Mouse (Mus musculus) heart, postnatal 25 days (tissue): ENCODE data around the gene Rpp14. TPM values are rescaled to one million over a fixed set of nuclear protein-coding genes. Genes with fewer than 3 reads are reported as not detected.

Source experiments
- total RNA-seq, 2 experiments: library from RNA; stranded (reverse); gene quantifications; 2 replicates each; pipeline ENCODE4 v1.2.3; 2021

Rpp14 gene
- total RNA-seq, 2 experiments from 2014 or later, result 19.0 to 23.8 TPM

Other genes starting within 250 kb of the Rpp14 start
- gene Gm45521, start 123.1 kb upstream of the Rpp14 start, total RNA-seq, result not detected
- under 1 TPM in 1 of 2 experiments, not detected in 1; 0.06 TPM for gene Dnase1l3, start 85.8 kb upstream of the Rpp14 start, total RNA-seq
- 1 to 10 TPM; 7.3 to 8.1 TPM for gene Abhd6, start 77.5 kb upstream of the Rpp14 start, total RNA-seq
- gene Pxk, start 17.8 kb downstream of the Rpp14 start, total RNA-seq, result 10 to 100 TPM; 20.0 to 23.2 TPM
- 100 to 1,000 TPM; 896 to 959 TPM for gene Pdhb, start 92.7 kb downstream of the Rpp14 start, total RNA-seq
- 1 to 10 TPM; 9.0 to 9.3 TPM for gene Kctd6, start 133.8 kb downstream of the Rpp14 start, total RNA-seq
- under 1 TPM in 1 of 2 experiments, not detected in 1; 0.34 TPM for gene Acox2, start 179.0 kb downstream of the Rpp14 start, total RNA-seq
- 10 to 100 TPM in 1 of 2 experiments, 1 to 10 TPM in 1; 4.8 to 10.6 TPM for gene Fam107a, start 237.7 kb downstream of the Rpp14 start, total RNA-seq